Mouse (Mus musculus) lung, adult 2 months (tissue): Measurements from ENCODE around the gene Ier3.

Source experiments
- CTCF ChIP-seq: fragments of 200-500 bp; IDR thresholded peaks from 2 replicates; pipeline ENCODE4 v1.5.1; 2011; ENCODE audit warnings: mild to moderate bottlenecking, low read length, control low read depth; ENCODE audit not compliant: insufficient read depth
- POLR2A ChIP-seq: fragments of 200-500 bp; IDR thresholded peaks from 2 replicates; pipeline ENCODE4 v1.6.1; 2011; ENCODE audit warnings: low read depth, mild to moderate bottlenecking, control low read depth, low read length, borderline replicate concordance; ENCODE audit errors: extremely low read depth

DNA sequence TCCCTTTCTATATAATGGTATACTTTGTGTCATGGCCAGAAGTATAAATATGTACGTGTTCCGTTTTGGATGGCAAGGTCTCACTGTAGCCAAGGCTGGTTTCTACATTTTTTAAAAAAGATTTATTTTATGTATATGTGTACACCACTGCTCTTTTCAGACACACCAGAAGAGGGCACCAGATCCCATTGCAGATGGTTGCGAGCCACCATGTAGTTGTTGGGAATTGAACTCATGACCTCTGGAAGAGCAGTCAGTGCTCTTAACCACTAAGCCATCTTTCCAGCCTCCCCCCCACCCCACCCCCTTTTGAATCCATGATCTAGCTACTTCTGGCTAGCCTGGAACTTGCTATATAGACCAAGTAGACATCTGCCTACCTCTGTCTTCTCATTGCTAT is 22.0 kb downstream of the Ier3 start:
- TF ChIP-seq POLR2A (no peak), CTCF (0 out of 2 replicates have a peak, but pooled peaks have one; percentile 2)
